Mouse (Mus musculus): ENCODE results near the gene Fam83e.

Fam83e gene

DNA sequence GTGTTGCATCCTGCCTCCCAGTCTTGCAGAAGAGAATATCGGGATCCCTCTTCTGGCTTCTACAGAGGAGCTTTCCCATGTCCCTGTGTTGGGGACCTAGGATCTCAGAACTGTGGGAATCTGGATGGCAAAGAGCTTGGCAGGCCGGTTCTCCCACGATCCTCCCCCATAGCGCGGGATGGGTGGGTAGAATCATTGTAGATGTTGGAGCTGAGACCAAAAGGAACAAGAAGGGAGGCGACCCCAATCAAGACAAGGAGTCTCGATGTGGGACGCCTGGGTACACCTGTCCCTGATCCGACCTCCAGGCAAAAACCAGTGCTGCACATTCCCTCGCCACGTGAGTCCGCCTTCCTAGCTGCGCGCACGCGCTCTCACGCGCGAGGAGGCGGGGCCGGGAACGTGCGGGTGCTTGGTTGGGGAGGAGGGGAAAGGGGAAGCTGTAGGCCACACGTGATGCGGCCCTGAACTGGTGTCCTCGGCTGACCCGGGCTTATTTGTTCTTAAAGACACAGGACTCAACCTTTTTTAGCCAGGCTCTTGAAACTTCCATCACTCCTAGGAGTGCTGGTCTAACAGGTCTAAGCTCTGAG is 13.5 kb upstream of the Fam83e start:
- CTCF ChIA-PET = interaction anchor here (0.6 to 2.6 kb wide), 10 partner anchors 10 to 1333 kb away, joined by 3 to 10 read pairs (median 4); partner anchors contain the start of genes Fam83e (in 1 of the 4) and Sphk2 (in 1 of the 4)

DNA sequence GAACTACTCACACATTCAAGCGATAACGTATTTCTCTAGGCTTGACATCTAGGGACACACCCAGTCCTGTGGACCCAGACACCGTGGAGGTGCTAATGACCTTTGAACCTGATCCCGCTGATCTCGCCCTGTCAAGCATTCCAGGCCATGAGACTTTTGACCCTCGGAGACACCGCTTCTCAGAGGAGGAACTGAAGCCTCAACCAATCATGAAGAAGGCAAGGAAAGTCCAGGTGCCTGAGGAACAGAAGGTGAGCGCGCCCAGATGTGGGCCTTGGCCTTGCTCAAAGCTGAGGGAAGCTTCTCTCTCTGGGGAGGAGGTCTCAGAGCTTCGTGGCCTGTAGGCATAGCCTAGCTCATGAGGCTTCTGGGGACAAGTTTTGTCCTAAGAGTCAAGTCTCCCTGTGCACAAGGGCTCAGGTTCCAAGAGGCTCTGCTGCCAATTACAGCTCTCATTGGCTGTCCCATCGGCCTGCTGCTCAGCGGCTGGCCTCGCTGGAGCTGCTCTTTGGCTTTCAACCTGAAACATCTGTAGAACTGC is 12.7 kb upstream of the Fam83e start:
- ChIA-PET CTCF (interaction anchor here in 3 of 4 experiments (0.6 to 2.6 kb wide), 8 partner anchors 9 to 1066 kb away, joined by 3 to 10 read pairs (median 4); partner anchors contain the start of genes Fam83e (in 1 of the 3) and Sphk2 (in 1 of the 3)), POLR2A (interaction anchor here (0.6 to 14.6 kb wide), 68 partner anchors 9 to 503 kb away, joined by 3 to 640 read pairs (median 5); partner anchors contain the start of genes Fam83e (in 4 of the 4), Sphk2 (in 4 of the 4), Ftl1 (in 3 of the 4) and Cyth2 (in 2 of the 4))

More for the DNA sequence above, 13.5 kb upstream of the Fam83e start:
- POLR2A ChIA-PET = interaction anchor here (0.6 to 14.6 kb wide), 74 partner anchors 8 to 721 kb away, joined by 3 to 640 read pairs (median 5); partner anchors contain the start of genes Fam83e (in 4 of the 4), Sphk2 (in 4 of the 4), Ftl1 (in 3 of the 4) and Cyth2 (in 2 of the 4)

DNA sequence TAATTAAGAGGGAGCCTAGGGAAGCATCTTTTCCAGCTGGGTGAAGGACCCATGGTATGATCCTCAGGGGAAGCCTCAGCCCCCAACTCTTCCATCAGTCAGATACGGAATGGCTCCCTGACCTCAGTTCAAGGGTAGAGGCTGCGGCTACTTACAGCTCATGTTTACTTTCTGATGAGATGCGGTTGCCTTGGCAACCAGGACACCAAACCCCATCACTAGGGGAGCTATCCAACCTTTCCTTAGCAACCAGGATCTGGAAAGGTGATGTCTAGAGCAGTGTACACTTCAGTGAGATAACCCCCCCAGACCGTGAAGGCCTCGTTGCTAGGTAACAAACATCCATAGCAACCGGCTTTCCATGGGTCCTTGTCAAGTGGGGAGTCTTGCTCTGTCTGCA is 12.0 kb upstream of the Fam83e start:
- POLR2A ChIA-PET = interaction anchor here (0.5 to 14.6 kb wide), 35 partner anchors 10 to 317 kb away, joined by 3 to 640 read pairs (median 6); partner anchors contain the start of genes Fam83e (in 4 of the 4), Sphk2 (in 4 of the 4), Ftl1 (in 3 of the 4) and Plekha4 (in 2 of the 4)
- CTCF ChIA-PET = interaction anchor here in 2 of 4 experiments (0.8 to 2.6 kb wide), 4 partner anchors 11 to 215 kb away, joined by 3 to 10 read pairs (median 4); partner anchors contain the start of gene Fam83e (in 1 of the 2)

DNA sequence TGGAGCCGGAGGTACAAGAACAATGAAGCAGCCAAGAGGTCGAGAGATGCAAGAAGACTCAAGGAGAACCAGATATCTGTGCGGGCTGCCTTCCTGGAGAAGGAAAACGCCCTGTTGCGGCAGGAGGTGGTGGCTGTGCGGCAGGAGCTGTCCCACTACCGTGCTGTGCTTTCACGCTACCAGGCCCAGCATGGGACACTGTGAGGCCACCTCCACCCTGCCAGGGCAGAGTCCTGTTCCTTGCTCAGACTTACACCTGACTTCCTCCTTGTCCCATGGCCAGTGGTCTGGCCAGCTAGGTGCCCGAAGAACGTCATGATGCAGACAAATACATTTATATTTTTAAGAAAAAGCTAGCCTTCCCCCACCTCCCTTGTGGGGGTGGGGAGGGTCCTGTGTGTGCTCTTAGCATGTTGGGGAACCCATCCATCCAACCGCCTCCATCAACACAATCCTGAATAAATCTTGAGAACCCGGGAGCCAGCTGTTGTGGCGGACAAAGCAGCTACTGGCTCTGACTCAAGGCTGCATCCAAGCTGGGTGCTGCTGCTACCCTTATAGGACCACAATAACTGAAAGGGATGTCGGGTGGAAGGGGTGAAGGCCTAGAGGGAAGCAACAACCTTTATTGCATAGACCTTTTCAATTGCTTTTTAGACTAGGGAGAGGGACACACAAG is 11.2 kb upstream of the Fam83e start:
- POLR2A ChIA-PET = interaction anchor here (0.6 to 14.6 kb wide), 19 partner anchors 9 to 324 kb away, joined by 3 to 640 read pairs (median 6); partner anchors contain the start of genes Fam83e (in 4 of the 4), Sphk2 (in 4 of the 4), Rpl18 (in 2 of the 4) and Ftl1 (in 1 of the 4)
- CTCF ChIA-PET = interaction anchor here in 1 of 4 experiments (1.2 kb wide), 1 partner anchor 214 kb away, joined by 3 read pairs; no protein-coding TSS in a partner anchor

DNA sequence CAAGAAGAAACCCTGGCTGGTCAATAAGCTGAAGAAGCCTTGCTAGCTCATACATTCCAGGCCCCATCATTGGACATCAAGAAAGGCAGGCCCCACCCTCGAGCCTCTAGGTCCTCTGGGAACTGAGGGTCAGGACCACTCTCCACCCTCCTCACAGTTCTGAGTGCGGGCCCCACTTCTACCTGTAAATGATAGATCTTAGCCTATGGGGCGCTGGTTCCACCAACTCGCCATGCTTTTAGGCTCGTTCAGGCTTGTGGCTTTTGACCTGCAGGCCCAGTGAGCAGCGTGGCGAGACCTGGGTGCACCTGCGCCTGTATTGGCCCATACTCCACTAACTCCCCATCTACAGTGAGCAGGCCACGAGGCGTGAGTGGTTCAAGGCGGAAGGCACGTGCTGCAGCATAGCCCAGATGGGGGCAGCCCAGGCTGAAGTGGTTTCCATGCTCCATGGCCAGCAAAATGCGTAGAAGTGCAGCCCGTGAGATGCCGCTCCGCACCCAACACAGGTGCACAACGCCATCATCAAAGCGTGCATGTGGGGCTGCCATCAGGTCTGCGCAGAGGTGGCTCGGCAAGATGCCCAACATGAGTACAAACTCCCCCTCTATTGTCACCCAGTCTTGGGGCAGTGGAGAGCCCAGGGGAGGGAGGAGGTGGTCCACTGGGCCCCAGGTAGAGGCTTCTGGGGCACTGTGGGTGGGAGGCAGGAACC is 10.4 kb upstream of the Fam83e start:
- CTCF ChIA-PET = no interaction called here
- POLR2A ChIA-PET = interaction anchor here (0.6 to 14.6 kb wide), 12 partner anchors 8 to 270 kb away, joined by 3 to 640 read pairs (median 6); partner anchors contain the start of genes Fam83e (in 4 of the 4), Sphk2 (in 4 of the 4), Rpl18 (in 2 of the 4) and Spaca4 (in 1 of the 4)

DNA sequence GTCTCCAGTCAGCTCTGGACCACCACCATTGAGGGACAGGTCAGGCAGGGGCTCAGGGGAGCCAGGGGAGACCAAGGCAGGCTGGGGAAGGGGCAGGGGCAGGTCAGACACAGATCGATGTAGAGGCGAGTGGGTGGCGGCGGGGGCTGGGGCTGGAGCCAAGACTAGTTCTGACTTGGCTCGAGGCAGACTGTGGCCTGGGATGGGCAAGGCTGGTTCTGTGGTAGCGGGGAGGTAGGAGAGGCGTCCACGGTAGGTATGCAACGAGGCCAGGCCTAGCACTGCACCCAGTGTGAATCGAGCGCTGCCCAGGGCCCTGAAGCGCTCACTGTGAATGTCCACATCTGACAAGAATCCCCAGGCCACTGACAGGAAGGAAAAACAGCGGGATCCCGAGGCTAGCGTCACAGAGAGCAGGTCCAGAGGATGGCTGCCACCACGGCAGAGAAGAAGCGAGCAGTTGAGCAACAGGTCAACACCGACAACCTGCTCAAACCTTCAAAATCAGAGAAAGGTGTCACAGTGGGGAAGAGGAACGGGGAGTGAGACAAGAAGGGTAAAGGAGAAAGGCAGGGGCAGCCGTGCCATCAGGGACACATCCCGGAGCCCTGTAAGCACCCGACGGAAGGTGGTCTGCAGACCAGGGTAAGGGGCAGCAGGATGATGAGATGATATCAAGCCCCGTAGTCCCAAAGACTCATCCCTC is 9.5 kb upstream of the Fam83e start:
- CTCF ChIA-PET = no interaction called here
- POLR2A ChIA-PET = interaction anchor here in 2 of 4 experiments (0.7 to 18.3 kb wide), 12 partner anchors 7 to 271 kb away, joined by 3 to 640 read pairs (median 3); partner anchors contain the start of genes Fam83e (in 2 of the 2), Rpl18 (in 2 of the 2), Spaca4 (in 2 of the 2) and Sphk2 (in 2 of the 2)

DNA sequence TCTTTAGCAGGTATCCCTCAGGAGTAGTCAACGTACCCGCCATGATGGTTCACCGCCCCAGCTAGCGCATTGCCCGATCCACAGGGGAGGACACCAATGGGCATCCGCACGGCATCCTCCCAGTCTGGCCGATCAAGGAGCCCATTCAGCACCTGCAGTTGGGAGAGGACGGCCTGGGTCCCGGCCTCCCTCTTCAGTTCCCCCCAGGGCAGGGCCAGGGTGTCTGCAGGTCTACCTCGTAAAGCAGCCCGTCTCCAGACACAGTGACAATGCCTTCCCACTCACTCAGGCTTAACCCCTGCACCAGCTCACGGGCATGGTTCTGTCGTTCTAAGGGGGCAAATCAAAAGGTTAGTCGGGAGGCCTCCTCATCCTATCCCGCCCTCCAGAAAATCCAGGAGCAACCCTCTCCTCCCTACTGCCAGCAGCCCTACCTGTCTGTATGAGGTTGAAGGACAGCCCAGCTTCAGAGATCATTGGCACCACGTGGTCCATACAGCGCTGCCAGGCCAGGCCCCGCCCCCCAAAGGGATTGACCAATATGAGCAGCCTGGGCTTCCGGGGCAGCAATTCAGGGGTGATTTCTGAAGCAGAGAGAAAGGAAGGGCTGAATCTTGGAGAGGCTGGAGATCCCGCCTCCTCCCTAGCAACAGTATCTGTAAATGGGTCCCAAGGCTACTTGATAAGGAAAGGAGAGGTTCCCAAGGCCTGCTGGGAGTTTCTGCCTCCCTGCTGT is 8.8 kb upstream of the Fam83e start:
- POLR2A ChIA-PET = interaction anchor here in 2 of 4 experiments (0.5 to 18.3 kb wide), 10 partner anchors 8 to 252 kb away, joined by 3 to 640 read pairs (median 3); partner anchors contain the start of genes Car11 (in 1 of the 2), Dbp (in 1 of the 2), Fam83e (in 1 of the 2) and Ftl1 (in 1 of the 2)
- CTCF ChIA-PET = interaction anchor here in 1 of 4 experiments (0.6 kb wide), 1 partner anchor 172 kb away, joined by 3 read pairs; no protein-coding TSS in a partner anchor

DNA sequence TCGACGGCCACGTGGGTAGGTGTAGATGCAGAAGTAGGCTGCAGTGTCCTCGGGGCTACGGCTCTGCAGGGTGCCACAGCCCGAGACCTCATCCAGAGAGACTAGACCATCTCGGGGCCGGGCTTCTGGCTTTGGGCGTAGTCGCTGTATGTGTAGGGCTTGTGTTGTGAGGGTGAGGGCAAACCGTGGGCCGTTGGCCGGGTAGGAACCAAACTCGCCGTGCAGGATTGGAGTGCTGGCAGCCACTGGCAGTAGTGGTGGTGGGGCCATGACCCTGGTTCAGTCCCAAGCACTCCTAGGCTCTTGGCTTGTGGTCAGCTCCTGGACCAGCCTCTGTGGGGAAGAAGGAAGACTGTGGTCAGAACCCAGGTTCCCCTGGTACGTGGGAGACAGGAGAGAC is 7.6 kb upstream of the Fam83e start:
- POLR2A ChIA-PET = interaction anchor here in 2 of 4 experiments (0.6 to 18.3 kb wide), 8 partner anchors 8 to 253 kb away, joined by 3 to 640 read pairs (median 4); partner anchors contain the start of genes Car11 (in 1 of the 2), Dbp (in 1 of the 2), Fam83e (in 1 of the 2) and Ftl1 (in 1 of the 2)
- CTCF ChIA-PET = no interaction called here

DNA sequence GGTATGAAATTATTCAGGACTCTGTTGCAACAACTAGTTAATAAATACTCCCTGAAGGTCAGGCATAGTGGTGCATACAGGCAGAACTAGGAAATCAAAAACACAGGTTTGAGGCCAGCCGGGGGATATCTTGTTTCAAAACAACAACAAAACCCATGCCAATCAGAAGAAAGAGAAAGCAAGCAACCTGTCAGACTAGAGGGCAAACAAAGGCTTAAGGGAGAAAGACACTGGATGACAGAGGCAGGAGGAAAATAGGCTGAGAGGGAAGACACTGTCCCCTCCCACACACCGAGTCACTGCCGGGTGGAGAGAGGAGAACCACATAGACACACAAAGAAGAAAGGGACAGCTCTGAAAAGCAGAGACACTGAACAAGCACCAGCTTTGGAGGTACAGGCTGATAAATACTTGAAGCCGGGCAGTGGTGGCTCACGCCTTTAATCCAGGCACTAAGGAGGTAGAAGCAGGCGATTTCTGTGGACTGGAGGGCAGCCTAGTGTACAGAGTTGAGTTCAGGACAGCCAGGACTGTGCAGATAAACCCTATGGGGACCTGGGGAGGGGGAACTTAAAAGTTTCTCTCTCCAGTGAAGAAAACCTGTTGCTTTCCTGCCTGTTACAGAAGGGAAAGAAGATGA is 7.0 kb upstream of the Fam83e start:
- CTCF ChIA-PET = interaction anchor here in 1 of 4 experiments (0.5 kb wide), 1 partner anchor 134 kb away, joined by 4 read pairs; no protein-coding TSS in a partner anchor
- POLR2A ChIA-PET = interaction anchor here in 2 of 4 experiments (1.0 to 18.3 kb wide), 9 partner anchors 10 to 347 kb away, joined by 3 to 640 read pairs (median 9); partner anchors contain the start of genes Car11 (in 2 of the 2), Dbp (in 2 of the 2), Ftl1 (in 1 of the 2) and Ppfia3 (in 1 of the 2)

DNA sequence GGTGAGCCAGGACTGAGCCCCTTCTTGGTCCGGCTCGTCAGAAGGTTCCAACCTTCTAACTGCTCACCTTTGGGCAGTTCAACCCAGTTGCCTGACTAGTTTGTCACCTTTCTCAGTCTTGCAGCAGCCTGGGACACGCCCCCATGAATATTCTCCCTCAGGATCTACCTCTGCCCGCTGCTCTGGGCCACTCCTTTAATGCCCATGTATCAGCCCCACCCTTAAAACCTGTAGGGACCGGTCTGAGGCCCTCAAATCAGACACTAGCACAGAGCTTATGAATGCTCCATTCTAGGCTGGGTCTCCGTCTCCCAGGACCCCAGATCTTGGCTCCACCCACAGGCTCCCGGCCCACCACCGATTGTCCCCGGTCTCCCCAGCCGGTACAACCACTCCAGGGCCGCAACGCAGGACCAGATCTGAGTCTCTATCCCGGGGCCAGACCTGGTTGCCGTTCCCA is 6.4 kb upstream of the Fam83e start:
- CTCF ChIA-PET = interaction anchor here in 2 of 4 experiments (0.5 to 1.1 kb wide), 7 partner anchors 27 to 480 kb away, joined by 3 to 11 read pairs (median 4); no protein-coding TSS in a partner anchor
- POLR2A ChIA-PET = interaction anchor here (0.7 to 18.3 kb wide), 63 partner anchors 10 to 865 kb away, joined by 3 to 640 read pairs (median 4); partner anchors contain the start of genes Dbp (in 4 of the 4), Ftl1 (in 3 of the 4), Plekha4 (in 3 of the 4) and Ppp1r15a (in 3 of the 4)

DNA sequence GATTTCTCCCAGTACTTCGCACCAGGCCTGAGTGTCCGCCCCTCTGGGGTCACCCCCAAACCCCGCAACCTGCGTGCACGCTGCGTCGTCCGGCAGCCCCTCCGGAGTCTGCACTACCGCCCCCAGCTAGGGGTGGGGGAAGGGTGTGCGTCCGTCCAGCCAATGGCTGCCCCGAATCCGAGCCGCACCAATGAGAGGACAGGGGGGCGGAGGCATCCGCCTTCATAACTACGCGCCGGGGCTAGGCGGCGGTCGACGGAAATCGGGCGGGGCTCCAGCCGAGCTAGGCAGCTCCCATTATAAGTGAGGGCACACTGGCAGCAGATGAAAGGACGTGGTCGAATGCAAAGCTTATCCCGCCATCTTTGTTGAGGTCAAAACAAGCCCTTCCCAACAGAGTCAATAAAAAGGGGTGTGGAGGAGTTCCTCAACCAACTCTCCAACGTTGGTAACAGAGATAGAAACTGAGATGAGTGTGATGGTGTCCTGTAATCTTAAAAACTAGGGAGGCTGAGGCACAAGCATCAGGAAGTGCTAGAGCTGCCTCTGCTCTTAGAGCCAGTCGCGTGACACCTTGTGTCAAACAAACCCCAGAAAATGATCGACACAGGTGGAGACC is 5.8 kb upstream of the Fam83e start, which contains the start of gene Rpl18:
Gene Rpl18, plus strand, starts transcription at position 368 of the 619 bp plus-strand sequence.
- POLR2A ChIA-PET = interaction anchor here (0.7 to 18.3 kb wide), 67 partner anchors 9 to 865 kb away, joined by 3 to 640 read pairs (median 3); partner anchors contain the start of genes Dbp (in 4 of the 4), Ftl1 (in 3 of the 4), Plekha4 (in 3 of the 4) and Ppp1r15a (in 3 of the 4)

DNA sequence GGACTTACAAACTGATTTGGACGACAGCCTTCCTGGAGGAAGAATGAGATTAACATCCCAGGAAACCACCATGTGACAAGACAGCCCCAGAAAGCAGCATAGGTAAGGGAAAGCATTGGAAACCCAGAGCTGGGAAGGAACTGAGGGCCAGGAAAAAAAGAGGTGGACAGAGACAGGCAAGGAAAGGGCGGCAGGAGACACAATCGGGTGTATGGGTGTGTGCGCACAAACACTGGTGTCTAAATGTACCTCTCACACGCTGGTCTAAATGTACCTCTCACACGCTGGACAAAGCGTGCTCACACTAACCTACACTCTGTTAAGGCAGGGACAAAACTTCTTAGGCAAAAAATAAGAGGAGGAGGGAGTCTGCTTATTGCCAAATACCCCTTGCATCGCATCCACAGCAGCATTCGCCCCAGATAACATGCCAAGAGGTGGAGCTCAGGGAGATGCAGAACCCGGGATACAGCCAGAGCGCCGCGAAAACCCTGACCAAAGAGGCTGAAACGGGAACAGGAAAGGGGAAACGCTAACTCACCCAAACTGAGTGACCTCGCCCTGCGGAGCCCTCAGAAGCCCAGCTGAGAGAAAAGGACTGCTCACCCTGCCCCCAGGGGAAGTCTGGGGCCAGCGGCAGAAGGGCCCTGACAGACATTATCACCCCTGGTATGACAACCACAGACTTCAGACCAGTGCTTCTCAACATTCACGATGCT is 5.1 kb upstream of the Fam83e start:
- CTCF ChIA-PET = interaction anchor here in 3 of 4 experiments (0.5 to 1.1 kb wide), 6 partner anchors 15 to 1066 kb away, joined by 3 to 6 read pairs (median 4); no protein-coding TSS in a partner anchor
- POLR2A ChIA-PET = interaction anchor here (0.7 to 18.3 kb wide), 49 partner anchors 8 to 731 kb away, joined by 3 to 640 read pairs (median 4); partner anchors contain the start of genes Dbp (in 4 of the 4), Ftl1 (in 3 of the 4), Spaca4 (in 3 of the 4) and Car11 (in 2 of the 4)

More for the DNA sequence above, 5.8 kb upstream of the Fam83e start, which contains the start of gene Rpl18:
- CTCF ChIA-PET = interaction anchor here in 2 of 4 experiments (0.6 to 1.1 kb wide), 8 partner anchors 16 to 480 kb away, joined by 3 to 11 read pairs (median 3); no protein-coding TSS in a partner anchor

DNA sequence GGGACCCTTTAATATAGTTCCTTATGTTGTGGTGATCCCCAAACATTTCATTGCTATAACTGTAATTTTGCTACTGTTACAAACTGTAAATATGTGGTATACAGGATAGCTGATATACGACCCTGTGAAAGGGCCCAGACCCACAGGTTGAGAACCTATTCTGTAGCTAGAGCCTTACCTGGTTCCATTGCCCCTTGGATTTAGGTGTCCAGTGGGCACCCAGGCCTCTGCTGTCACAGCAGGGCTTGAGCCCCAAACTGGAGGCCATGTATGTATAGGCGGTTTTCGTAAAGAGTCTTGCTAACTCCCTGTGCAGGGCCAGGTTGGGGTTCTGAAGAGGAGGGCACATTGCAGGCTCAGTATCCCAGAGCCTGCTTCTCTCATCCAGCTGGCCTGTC is 4.6 kb upstream of the Fam83e start:
- ChIA-PET POLR2A (interaction anchor here (0.5 to 18.3 kb wide), 34 partner anchors 9 to 411 kb away, joined by 3 to 640 read pairs (median 10); partner anchors contain the start of genes Dbp (in 4 of the 4), Ftl1 (in 3 of the 4), Car11 (in 2 of the 4) and Cyth2 (in 2 of the 4)), CTCF (interaction anchor here in 3 of 4 experiments (0.5 to 1.7 kb wide), 6 partner anchors 33 to 1204 kb away, joined by 3 to 7 read pairs (median 4); partner anchors contain the start of genes Lmtk3 (in 1 of the 3) and Ntn5 (in 1 of the 3))
